Mouse (Mus musculus): ENCODE measurements around the gene Fstl3.

DNA sequence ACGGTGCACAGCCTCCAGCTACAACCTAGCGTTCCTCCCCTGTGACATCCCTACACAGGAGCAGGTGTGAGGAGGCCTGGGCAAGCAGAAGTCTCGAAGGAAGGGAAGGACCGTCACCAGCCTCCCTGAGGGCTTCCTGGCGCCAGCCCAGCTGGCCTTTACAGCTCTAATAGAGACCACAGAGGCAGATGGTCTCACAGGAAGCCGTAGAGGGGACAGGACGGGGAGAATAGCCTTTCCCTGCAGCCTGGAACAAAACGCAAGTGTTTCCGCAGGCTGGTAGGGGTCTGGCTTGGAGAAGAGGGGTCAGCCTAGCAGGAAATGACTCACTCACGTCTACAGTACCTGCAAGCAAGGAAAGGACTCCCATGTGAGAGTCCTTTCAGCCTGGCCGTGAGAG lies 30.8 kb downstream of the Fstl3 start:
- TF ChIP-seq CTCF (IDR thresholded peaks at IDR 0.05; ENCODE audit: low read depth) (no peak), EP300 (IDR thresholded peaks at IDR 0.05; ENCODE audit: low read depth) (no peak)

Data from liver, postnatal 0 days (tissue).